Mouse (Mus musculus) heart, postnatal 0 days (tissue): Measurements from ENCODE around the gene Lrpprc. TPM values are rescaled to one million over a fixed set of nuclear protein-coding genes. Genes with fewer than 3 reads are reported as not detected.

ENCODE experiments used
- ATAC-seq: fragments of 200-750 bp; cut with Nextera tagmentation; 2 replicates; pipeline ENCODE4 v1.8.0; 2017; ENCODE audit warnings: low read depth, moderate number of reproducible peaks, moderate library complexity; ENCODE audit not compliant: insufficient read depth
- DNase-seq: peaks from one replicate; pipeline ENCODE4 v3.0.0-alpha.2; 2016; ENCODE audit warnings: low spot score
- H3K27ac ChIP-seq: fragments of 300-500 bp; sonication (generic); 2 replicates; pipeline ENCODE4 v1.5.1; 2014; ENCODE audit warnings: low read depth, mild to moderate bottlenecking
- H3K27me3 ChIP-seq: fragments of 300-500 bp; sonication (generic); 2 replicates; pipeline ENCODE4 v1.6.1; 2014; ENCODE audit warnings: low read length, mixed read lengths; ENCODE audit not compliant: control insufficient read depth, insufficient read depth
- H3K36me3 ChIP-seq: fragments of 300-500 bp; sonication (generic); replicated peaks from 2 replicates; pipeline ENCODE4 v1.6.1; 2014; ENCODE audit warnings: low read length, mixed read lengths; ENCODE audit not compliant: control insufficient read depth, insufficient read depth
- H3K4me1 ChIP-seq: fragments of 300-500 bp; sonication (generic); 2 replicates; pipeline ENCODE4 v1.6.1; 2014; ENCODE audit warnings: antibody characterized with exemption; ENCODE audit not compliant: control insufficient read depth, insufficient read depth
- H3K4me2 ChIP-seq: fragments of 300-500 bp; sonication (generic); 2 replicates; pipeline ENCODE4 v1.6.1; 2014; ENCODE audit warnings: low read depth, mild to moderate bottlenecking, low read length, moderate library complexity
- H3K4me3 ChIP-seq: fragments of 300-500 bp; sonication (generic); 2 replicates; pipeline ENCODE4 v1.5.1; 2014; ENCODE audit warnings: low read depth, low read length
- H3K9ac ChIP-seq: fragments of 300-500 bp; sonication (generic); replicated peaks from 2 replicates; pipeline ENCODE4 v1.6.1; 2014; ENCODE audit warnings: low read depth, low read length, mixed read lengths
- H3K9me3 ChIP-seq: fragments of 300-500 bp; sonication (generic); replicated peaks from 2 replicates; pipeline ENCODE4 v1.6.1; 2016; ENCODE audit warnings: low read length; ENCODE audit not compliant: control insufficient read depth
- CTCF ChIP-seq: IDR thresholded peaks from 2 replicates; pipeline ENCODE4 v1.5.1; 2016; ENCODE audit warnings: antibody characterized with exemption, control low read depth, low read depth
- EP300 ChIP-seq: IDR thresholded peaks from 2 replicates; pipeline ENCODE4 v1.6.1; 2016; ENCODE audit warnings: antibody characterized with exemption, low read depth
- WGBS: fragments of 180-500 bp; shearing (Covaris S2); extraction: QIAGEN DNeasy Blood & Tissue Kit; methylation state at CpG from one replicate; pipeline ENCODE4 v1.1.7; 2014; 5-methylcytosine and 5-hydroxymethylcytosine counted together
- polyA plus RNA-seq: library from polyadenylated mRNA; unstranded; fragments of >200 nt; fragmentation: Nextera tagmentation; extraction: Ambion mirVana; gene quantifications from 2 replicates; pipeline ENCODE4 v1.2.1, GENCODE M21; 2015
- total RNA-seq: library from RNA; depleted of rRNA; stranded (reverse); fragments of >200 nt; gene quantifications from 2 replicates; pipeline ENCODE4 v1.2.3, GENCODE M21; 2014; ENCODE audit warnings: low replicate concordance; rRNA removed

The Lrpprc gene
- total and polyA plus RNA-seq, 2 experiments from 2014 or later: 68.0 to 94.6 TPM

DNA sequence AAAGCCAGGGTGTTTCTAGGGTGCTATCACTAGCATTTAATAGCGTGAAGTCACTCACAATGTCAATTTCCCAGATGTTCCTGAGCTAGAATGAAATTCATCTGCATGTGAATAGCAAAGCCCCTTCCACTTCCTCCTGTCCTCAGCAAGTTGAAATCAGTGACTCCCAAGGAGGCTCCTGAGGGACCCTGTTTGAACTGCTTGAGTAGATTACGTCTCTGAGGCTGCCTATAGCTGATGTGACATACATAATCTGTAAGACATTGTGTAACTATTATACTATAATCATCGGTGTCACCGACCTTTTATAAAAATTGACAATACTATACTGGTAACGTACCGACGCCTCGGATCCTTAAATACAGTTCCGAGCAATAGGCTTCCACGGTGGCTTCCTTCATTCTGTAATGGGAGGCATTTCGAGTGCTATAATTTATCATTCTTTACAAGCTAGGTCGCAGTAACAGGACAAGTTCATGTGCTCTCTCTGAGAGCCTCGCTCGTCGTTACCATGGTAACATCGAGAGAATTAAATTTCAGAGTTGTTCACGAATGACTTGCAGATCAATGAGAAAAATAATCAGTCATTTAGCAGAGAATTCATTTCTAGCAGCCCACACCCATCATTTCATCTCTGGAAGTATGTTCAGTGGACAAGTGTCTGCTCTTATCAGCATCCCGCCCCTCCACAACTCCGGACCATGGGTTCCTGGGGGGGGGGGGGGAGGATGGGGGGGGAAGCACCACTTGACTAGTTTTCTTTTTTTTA is 133.8 kb downstream of the Lrpprc start:
- H3K36me3 ChIP-seq: no peaks in the 10 kb centered on the region
- H3K4me3 ChIP-seq: no peak overlapping the region
- no peak overlapping the region for H3K27ac ChIP-seq
- 72% methylated on average over 19 of the region's 19 CpGs for WGBS
- no peak for TF ChIP-seq EP300
- TF ChIP-seq CTCF: no peak
- H3K4me1 ChIP-seq: no peaks in the 10 kb centered on the region
- ATAC-seq: no peak
- DNase-seq: no peak
- H3K9me3 ChIP-seq: no peaks in the 10 kb centered on the region
- no peaks in the 10 kb centered on the region for H3K27me3 ChIP-seq
- H3K4me2 ChIP-seq: no peak overlapping the region
- H3K9ac ChIP-seq: no peak overlapping the region

DNA sequence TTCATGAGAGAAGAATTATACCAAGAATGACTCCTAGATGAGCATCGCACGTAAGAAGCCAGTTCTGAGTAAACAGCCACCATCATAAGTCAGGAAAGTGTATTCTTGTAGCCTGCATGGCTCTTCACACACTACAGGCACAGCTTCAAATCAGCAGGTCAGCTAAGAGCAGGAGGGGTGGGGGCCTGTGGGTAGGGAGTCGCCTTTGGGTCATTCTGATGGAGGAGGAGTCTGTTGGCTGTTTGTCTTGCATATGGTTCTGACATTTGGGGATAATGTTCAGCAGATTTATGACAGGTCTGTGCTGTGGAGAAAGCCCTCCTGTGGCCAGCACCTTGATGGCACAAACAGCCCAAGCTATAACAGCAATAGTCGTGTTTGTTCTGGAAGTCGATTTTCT is 134.4 kb downstream of the Lrpprc start:
- H3K27ac ChIP-seq: no peak overlapping the region
- H3K9me3 ChIP-seq: no peaks in the 10 kb centered on the region
- no peaks in the 10 kb centered on the region for H3K4me1 ChIP-seq
- ATAC-seq (no peak), DNase-seq (no peak)
- TF ChIP-seq CTCF (no peak), EP300 (no peak)
- H3K9ac ChIP-seq: no peak overlapping the region
- no peaks in the 10 kb centered on the region for H3K36me3 ChIP-seq
- no peak overlapping the region for H3K4me2 ChIP-seq
- no peak overlapping the region for H3K4me3 ChIP-seq
- WGBS: 71% methylated on average over 5 of the region's 5 CpGs
- no peaks in the 10 kb centered on the region for H3K27me3 ChIP-seq

Other genes starting within 250 kb of the Lrpprc start
- 3.9 TPM in 1 of 2 replicates, not detected in the other for gene Dync2li1, start 164.3 kb downstream of the Lrpprc start, total RNA-seq
- 6.4 and 6.6 TPM in 2 replicates for gene Dync2li1, start 164.3 kb downstream of the Lrpprc start, polyA plus RNA-seq
- not detected in 2 replicates for gene Abcg8, start 114.5 kb downstream of the Lrpprc start, total RNA-seq
- gene Abcg8, start 114.5 kb downstream of the Lrpprc start, polyA plus RNA-seq: not detected in 2 replicates
- not detected in 2 replicates for gene Abcg5, start 107.8 kb downstream of the Lrpprc start, total RNA-seq
- not detected in 2 replicates for gene Abcg5, start 107.8 kb downstream of the Lrpprc start, polyA plus RNA-seq
- gene Ppm1b, start 166.0 kb upstream of the Lrpprc start, total RNA-seq: 44.6 and 64.3 TPM in 2 replicates
- gene Ppm1b, start 166.0 kb upstream of the Lrpprc start, polyA plus RNA-seq: 46.7 and 49.2 TPM in 2 replicates
- gene Slc3a1, start 237.6 kb upstream of the Lrpprc start, total RNA-seq: 1.3 TPM in 1 of 2 replicates, not detected in the other
- gene Slc3a1, start 237.6 kb upstream of the Lrpprc start, polyA plus RNA-seq: not detected in 2 replicates